Mouse (Mus musculus) bone marrow macrophage, adult 2 months (primary cell): ENCODE results near the gene Hcrtr1.

ENCODE experiments used
- CTCF ChIP-seq: IDR thresholded peaks from 2 replicates; pipeline ENCODE4 v1.5.1; 2012; ENCODE audit warnings: low read depth, mild to moderate bottlenecking, low read length, moderate library complexity
- POLR2A ChIP-seq: IDR thresholded peaks from 2 replicates; pipeline ENCODE4 v1.6.1; 2012; ENCODE audit warnings: mild to moderate bottlenecking, low read depth, low read length, borderline replicate concordance

GRCm38 (mm10) chr4:130186450-130186849 is 47.3 kb upstream of the Hcrtr1 start:
- no peak for TF ChIP-seq POLR2A
- TF ChIP-seq CTCF, result no peak
